Mouse (Mus musculus) kidney, postnatal 0 days (tissue): ENCODE measurements at regions not wholly inside any gene's neighbourhood (a gene's known extent, or its start where the extent isn't known, plus 50 kb on each side); places are given as distances from the start of the nearest gene placed in this dataset.
A peak's percentile ranks its signal among the peaks of the same experiment; 100 is the strongest.

ENCODE experiments used
- ATAC-seq: fragments of 200-750 bp; cut with Nextera tagmentation; replicated peaks from 2 replicates; pipeline ENCODE4 v1.8.0; 2017; ENCODE audit warnings: low read depth, moderate number of reproducible peaks, moderate TSS enrichment, moderate library complexity; ENCODE audit not compliant: low FRiP score
- DNase-seq: peaks from one replicate; pipeline ENCODE4 v3.0.0-alpha.2; 2016; ENCODE audit warnings: low spot score
- H3K27ac ChIP-seq: fragments of 300-500 bp; sonication (generic); 2 replicates; pipeline ENCODE4 v1.5.1; 2014; ENCODE audit warnings: mild to moderate bottlenecking
- H3K27me3 ChIP-seq: fragments of 300-500 bp; sonication (generic); 2 replicates; pipeline ENCODE4 v1.6.1; 2014; ENCODE audit warnings: low read length, mixed read lengths; ENCODE audit not compliant: insufficient read depth
- H3K36me3 ChIP-seq: fragments of 300-500 bp; sonication (generic); 2 replicates; pipeline ENCODE4 v1.6.1; 2014; ENCODE audit warnings: low read length, mixed read lengths; ENCODE audit not compliant: insufficient read depth
- H3K4me1 ChIP-seq: fragments of 300-500 bp; sonication (generic); replicated peaks from 2 replicates; pipeline ENCODE4 v1.6.1; 2014; ENCODE audit warnings: antibody characterized with exemption, low read length, mixed read lengths; ENCODE audit not compliant: insufficient read depth
- H3K4me2 ChIP-seq: fragments of 300-500 bp; sonication (generic); 2 replicates; pipeline ENCODE4 v1.6.1; 2014; ENCODE audit warnings: mild to moderate bottlenecking, low read length, moderate library complexity, mixed read lengths
- H3K4me3 ChIP-seq: fragments of 300-500 bp; sonication (generic); replicated peaks from 2 replicates; pipeline ENCODE4 v1.5.1; 2014; ENCODE audit warnings: low read depth, low read length
- H3K9ac ChIP-seq: fragments of 300-500 bp; sonication (generic); 2 replicates; pipeline ENCODE4 v1.6.1; 2014; ENCODE audit warnings: low read depth, low read length
- H3K9me3 ChIP-seq: fragments of 300-500 bp; sonication (generic); replicated peaks from 2 replicates; pipeline ENCODE4 v1.6.1; 2016; ENCODE audit warnings: low read length, inconsistent platforms, mixed read lengths
- CTCF ChIP-seq: IDR thresholded peaks from 2 replicates; pipeline ENCODE4 v1.5.1; 2016; ENCODE audit warnings: antibody characterized with exemption, low read depth, mild to moderate bottlenecking, moderate library complexity
- WGBS: fragments of 180-500 bp; shearing (Covaris S2); extraction: QIAGEN DNeasy Blood & Tissue Kit; methylation state at CpG from one replicate; pipeline ENCODE4 v1.1.7; 2014; 5-methylcytosine and 5-hydroxymethylcytosine counted together

DNA sequence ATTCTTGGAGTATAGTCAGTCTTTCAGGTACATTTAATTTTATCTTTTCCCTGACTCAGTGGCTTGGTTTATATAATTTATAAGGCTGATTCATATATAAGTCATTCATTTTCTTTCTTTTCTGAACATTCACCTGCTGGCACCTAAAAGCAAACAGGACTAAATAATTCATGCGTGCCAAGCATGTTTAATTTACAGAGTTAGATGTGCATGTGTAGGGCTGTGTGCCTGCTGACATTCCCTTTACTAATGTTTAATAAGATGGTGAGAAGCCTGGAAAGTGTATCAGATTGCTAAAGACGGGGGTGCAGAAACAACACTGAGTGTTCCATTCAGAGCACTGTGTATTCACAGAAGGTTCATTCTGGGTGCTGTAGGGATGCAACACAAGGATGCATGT, 229.0 kb downstream of the Rpl10l start:
- WGBS, result 72% methylated on average over 2 of the region's 2 CpGs
- H3K4me3 ChIP-seq, result no peak overlapping the region
- H3K4me2 ChIP-seq, result no peak overlapping the region
- DNase-seq (no peak), ATAC-seq (no peak)
- H3K36me3 ChIP-seq, result no peaks in the 10 kb centered on the region
- no peaks in the 10 kb centered on the region for H3K4me1 ChIP-seq
- no peak for TF ChIP-seq CTCF
- no peak overlapping the region for H3K27ac ChIP-seq
- H3K9ac ChIP-seq, result no peak overlapping the region
- H3K9me3 ChIP-seq, result no peaks in the 10 kb centered on the region
- H3K27me3 ChIP-seq, result no peaks in the 10 kb centered on the region

DNA sequence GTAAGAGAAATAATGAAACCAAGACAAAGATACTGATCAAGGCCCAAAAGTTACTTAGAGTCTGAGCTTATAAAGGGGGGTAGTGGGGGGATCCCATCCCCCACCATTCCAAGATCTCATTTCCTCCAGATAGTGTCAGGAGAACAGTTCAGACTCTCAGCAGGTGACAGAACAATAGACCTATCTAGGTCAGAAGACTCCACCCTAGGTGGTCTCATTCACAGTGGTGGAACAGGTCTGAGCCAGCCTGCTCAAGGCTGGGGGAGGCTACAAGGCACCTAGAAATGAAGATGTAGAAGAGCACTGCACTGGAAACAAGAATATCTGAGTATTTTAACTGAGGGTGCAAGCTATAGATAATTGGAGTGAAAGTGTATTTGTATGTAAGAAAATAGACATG, 235.3 kb downstream of the Rpl10l start:
- Histone ChIP-seq H3K4me3 (no peak overlapping the region), H3K9ac (no peak overlapping the region), H3K36me3 (no peaks in the 10 kb centered on the region), H3K27ac (no peak overlapping the region), H3K4me1 (no peaks in the 10 kb centered on the region), H3K4me2 (no peak overlapping the region), H3K9me3 (no peaks in the 10 kb centered on the region), H3K27me3 (no peaks in the 10 kb centered on the region)
- DNase-seq (no peak), ATAC-seq (no peak)
- no peak for TF ChIP-seq CTCF

DNA sequence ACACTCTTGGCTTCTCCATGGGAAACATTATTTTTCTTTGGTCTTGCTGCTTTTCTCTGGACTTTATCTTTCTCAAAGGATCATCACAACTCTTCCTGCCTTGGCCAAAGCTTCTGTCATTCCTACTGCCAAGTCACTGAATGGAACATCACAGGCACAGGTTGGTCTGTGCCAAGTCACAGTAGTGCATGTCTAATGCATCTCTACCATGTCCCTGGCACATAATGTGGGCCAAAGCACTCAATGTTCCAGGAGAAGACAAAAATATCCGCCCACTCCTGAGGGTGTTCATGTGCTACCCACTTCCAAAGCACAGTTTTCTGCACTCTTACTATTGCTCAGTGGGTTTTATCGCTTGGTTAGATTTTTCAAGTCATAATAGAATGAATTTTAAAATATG, 247.9 kb downstream of the Rpl10l start:
- no peaks in the 10 kb centered on the region for H3K4me1 ChIP-seq
- 89% methylated on average over 2 of the region's 2 CpGs for WGBS
- H3K9ac ChIP-seq, result no peak overlapping the region
- no peaks in the 10 kb centered on the region for H3K9me3 ChIP-seq
- ATAC-seq (no peak), DNase-seq (no peak)
- H3K36me3 ChIP-seq, result no peaks in the 10 kb centered on the region
- no peak overlapping the region for H3K4me2 ChIP-seq
- no peak overlapping the region for H3K27ac ChIP-seq
- no peak overlapping the region for H3K4me3 ChIP-seq
- TF ChIP-seq CTCF, result no peak
- H3K27me3 ChIP-seq, result no peaks in the 10 kb centered on the region

DNA sequence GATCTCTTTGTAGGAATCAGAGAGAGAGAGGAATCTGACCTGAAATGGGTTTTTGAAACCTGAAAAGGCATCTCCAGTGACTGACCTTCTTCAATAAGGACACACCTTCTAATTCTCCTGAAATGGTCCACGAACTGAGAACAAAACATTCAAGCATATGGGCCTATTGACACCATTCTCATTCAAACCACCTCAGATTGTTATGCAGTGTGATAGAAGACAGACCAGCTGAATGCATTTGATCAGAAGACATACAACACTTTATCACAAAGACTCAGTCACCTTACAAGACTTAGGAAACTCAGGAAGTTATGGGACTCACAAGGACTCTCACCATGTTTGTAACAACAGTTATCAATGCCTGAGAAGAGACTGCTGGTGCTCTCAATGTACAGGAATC, 256.7 kb downstream of the Rpl10l start:
- Histone ChIP-seq H3K36me3 (no peaks in the 10 kb centered on the region), H3K4me2 (no peak overlapping the region), H3K9me3 (no peaks in the 10 kb centered on the region), H3K4me1 (no peaks in the 10 kb centered on the region), H3K4me3 (no peak overlapping the region), H3K27me3 (no peaks in the 10 kb centered on the region), H3K27ac (no peak overlapping the region), H3K9ac (no peak overlapping the region)
- ATAC-seq, result no peak
- WGBS, result 74% methylated on average over 1 of the region's 1 CpGs
- DNase-seq, result no peak
- no peak for TF ChIP-seq CTCF

DNA sequence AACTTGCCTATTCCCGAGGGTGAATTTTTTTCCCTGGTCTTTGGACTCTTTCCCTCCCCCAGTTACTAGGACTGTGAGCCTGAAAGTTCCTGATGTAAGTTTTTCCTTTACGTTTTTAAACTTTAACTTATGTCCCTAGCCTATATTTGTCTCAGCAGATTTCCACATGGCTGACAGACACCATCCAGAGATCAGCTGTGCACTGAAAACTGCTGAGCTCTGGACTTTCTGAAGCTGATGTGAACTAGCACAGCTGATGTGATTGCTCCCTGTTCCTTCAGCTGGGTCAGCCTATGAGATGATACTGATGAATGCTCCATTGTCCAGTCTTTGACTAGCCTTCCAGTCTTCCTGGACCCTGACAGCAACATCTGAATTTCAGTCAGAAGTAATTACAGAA, 271.5 kb downstream of the Rpl10l start:
- peak; percentile 9 for DNase-seq
- no peaks in the 10 kb centered on the region for H3K9me3 ChIP-seq
- WGBS, result 77% methylated on average over 2 of the region's 2 CpGs
- peak; percentile 94 for ATAC-seq
- no peak overlapping the region for H3K27ac ChIP-seq
- H3K27me3 ChIP-seq, result no peaks in the 10 kb centered on the region
- TF ChIP-seq CTCF, result no peak
- H3K9ac ChIP-seq, result no peak overlapping the region
- no peaks in the 10 kb centered on the region for H3K4me1 ChIP-seq
- H3K4me2 ChIP-seq, result no peak overlapping the region
- H3K36me3 ChIP-seq, result no peaks in the 10 kb centered on the region
- no peak overlapping the region for H3K4me3 ChIP-seq
